Mouse (Mus musculus) inflammation-experienced regulatory T-cells, adult 16 weeks (primary cell): ENCODE data around the gene Vgll4. TPM values are rescaled to one million over a fixed set of nuclear protein-coding genes. Genes with fewer than 3 reads are reported as not detected.

Experiments
- polyA plus RNA-seq: library from polyadenylated mRNA; unstranded; fragments of 100-300 nt; shearing (Covaris generic); gene quantifications from one replicate; pipeline ENCODE4 v1.2.1, GENCODE M21; 2017

The Vgll4 gene
- 150 TPM for polyA plus RNA-seq

DNA sequence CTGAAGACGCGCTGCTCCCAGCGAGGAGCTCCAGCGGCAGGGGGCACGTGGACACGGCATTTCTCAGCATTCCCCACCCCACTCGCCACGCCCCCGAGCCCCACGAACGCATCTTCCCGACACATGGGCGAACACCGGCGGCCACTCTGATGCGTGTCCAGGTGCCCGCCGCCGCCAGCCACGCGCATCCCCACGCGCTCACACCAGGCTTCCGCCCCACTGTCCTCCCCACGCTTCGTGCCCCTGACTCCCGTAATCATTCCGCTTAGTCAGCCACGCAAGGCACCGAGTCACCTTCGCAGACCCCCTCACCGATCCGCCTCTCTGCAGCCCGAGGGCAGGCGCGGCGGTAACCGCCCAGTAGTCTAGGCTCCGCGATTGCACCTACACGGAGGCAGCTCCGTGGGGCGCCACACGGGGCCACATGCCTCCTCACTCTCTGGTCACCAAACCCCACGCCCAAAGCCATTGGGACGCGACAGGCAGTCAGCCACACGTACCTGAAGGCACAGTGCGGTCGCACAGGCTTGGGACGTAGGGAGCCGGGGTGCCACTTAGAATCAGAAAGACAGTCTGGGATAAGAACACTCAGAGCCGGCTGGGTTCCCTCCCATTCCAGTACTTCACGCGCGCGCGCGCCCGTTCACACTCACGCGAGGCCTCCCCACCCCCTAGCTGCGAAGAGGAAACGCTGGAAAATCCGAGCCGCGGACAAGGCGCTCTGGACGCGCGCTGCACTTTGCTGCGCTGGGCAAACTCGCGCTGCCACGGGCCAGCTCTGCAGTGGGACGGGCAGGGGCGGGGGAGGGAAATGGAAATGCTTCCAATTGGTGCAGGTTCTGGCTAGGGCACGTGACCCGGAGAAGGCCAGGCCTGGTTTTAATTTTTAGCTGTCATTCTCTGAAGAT, at the start of gene Vgll4:
Vgll4 (minus strand) TSS at position 782 of the 908 bp plus-strand sequence.

Other genes with a start within 250 kb of the Vgll4 start
- 33.1 TPM for gene Tamm41, start 67.9 kb upstream of the Vgll4 start, polyA plus RNA-seq
- not detected for gene Syn2, start 164.9 kb upstream of the Vgll4 start, polyA plus RNA-seq